Comparison of ENCODE assay signal across 12 mouse cellular contexts in the genomic region with DNA sequence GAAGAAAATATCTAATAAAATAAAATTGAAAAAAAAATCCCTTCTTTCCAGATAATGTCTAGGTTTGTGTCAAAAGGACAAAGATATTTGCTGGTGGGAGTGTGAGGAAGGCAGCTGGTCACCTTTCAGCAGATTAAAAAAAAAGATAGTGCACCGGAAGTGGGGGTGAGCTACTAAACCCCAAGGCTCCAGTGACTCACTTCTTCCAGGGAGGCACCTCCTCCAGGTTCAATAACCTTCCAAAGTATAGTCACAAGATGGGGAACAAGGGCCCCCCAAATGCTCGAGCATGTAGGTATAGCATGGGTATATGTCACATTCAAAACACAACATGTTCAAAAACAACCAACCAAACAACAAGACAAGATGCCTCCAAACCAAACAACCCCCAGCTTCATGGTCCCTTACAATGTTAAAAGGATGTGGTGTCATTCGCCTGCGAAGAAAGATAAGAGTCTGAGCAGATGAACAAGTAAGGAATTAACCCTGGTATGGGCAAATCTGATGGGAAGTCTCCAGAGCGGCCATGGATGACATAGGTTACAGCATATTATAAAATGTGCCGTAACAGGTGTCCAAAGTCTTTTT.
"Had no signal": no experiment of that assay in that cellular context is flagged by ENCODE, and none has a peak within 500 bp of the region (broad histone marks: within the 10 kb centered on the region; RNA-seq: fewer than 3 reads in every experiment).

No protein-coding gene starts in this region.

- H3K36me3 ChIP-seq: limb, embryonic 15.5 days; liver, embryonic 12.5 days; midbrain, embryonic 12.5 days had no signal

- H3K4me2 ChIP-seq: limb, embryonic 15.5 days; liver, embryonic 12.5 days; lung, embryonic 14.5 days; midbrain, embryonic 12.5 days had no signal

- DNase-seq: kidney, postnatal 25 days; layer of hippocampus, postnatal 36 days; lung, embryonic 14.5 days; lung, postnatal 10 days; lung, postnatal 4 days; right cerebral cortex, adult 18-20 months; right cerebral cortex, postnatal 25 days had no signal

- H3K4me3 ChIP-seq: limb, embryonic 15.5 days; liver, embryonic 12.5 days; megakaryocyte, embryonic 14.5 days; midbrain, embryonic 12.5 days had no signal

- H3K9ac ChIP-seq: limb, embryonic 15.5 days; liver, embryonic 12.5 days; lung, embryonic 14.5 days; midbrain, embryonic 12.5 days had no signal

- H3K27ac ChIP-seq: limb, embryonic 15.5 days; liver, embryonic 12.5 days; midbrain, embryonic 12.5 days had no signal

- H3K9me3 ChIP-seq: limb, embryonic 15.5 days; liver, embryonic 12.5 days; megakaryocyte, embryonic 14.5 days; midbrain, embryonic 12.5 days had no signal

- ATAC-seq: liver, embryonic 12.5 days; midbrain, embryonic 16.5 days had no signal
